Mouse (Mus musculus) brain, adult 2 months (tissue): ENCODE results near the gene Fosl1.
"Not testable (repeated sequence)": the region's sequence is repeated elsewhere in the genome, so short reads cannot be mapped to it uniquely, and the experiment has no call there.

Experiments used
- DNase-seq: peaks from one replicate; pipeline ENCODE4 v3.0.0; 2011; ENCODE audit warnings: low read depth, low spot score

Gene Fosl1

DNA sequence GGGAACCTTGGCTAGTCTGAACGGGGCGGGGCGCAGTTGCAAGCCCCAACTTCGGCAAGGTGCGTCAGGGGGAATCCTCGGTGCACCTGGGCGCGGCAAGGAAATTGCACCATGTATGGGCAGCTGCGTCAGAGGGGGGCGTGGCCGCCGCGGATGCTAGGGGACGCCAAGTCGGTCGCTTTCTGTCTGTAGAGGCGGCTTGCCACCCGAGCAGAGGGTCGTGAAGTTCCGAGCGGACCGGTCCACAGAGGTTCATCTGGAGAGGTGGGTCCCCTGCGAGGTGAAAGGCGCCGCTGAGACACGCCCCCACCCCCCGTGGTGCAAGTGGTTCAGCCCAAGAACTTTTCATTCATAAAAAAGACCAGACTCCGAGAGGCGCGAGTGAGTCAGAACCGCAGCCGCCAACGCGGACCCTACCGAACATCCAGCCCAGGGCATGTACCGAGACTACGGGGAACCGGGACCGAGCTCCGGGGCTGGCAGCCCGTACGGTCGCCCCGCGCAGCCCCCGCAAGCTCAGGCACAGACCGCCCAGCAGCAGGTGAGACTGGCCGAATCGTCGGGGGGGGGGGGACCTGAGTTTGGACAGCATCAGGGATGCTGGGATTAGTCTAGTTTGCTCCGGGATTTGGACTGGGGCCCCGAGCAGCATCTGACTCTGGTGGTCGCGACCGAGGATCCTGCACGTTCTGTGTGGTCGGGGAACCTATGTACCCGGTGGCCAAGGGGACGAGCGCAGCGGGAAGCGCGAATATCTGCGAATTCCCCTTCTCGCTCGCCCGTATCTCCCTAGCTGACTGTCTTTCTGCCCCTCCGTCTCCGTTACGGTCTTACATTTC, at the start of gene Fosl1:
Fosl1 (plus strand) TSS at position 33 of the 839 bp plus-strand sequence.
- peak; percentile 77 for DNase-seq

DNA sequence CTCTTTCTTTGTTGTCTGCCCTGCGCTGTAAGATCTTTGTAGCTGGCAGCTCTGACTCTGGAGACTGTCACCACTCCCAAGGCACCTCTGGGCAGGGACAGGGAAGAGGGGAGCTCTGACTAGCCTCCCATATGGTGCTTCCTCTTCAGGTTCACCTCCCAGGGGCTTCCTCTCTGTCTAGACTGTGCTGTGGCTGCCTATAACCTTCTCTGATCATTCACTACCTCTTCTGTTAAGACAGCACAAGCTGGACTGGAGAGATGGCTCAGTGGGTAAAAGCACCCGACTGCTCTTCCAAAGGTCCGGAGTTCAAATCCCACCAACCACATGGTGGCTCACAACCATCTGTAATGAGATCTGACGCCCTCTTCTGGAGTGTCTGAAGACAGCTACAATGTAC, 46.3 kb upstream of the Fosl1 start:
- DNase-seq: not testable (repeated sequence)

DNA sequence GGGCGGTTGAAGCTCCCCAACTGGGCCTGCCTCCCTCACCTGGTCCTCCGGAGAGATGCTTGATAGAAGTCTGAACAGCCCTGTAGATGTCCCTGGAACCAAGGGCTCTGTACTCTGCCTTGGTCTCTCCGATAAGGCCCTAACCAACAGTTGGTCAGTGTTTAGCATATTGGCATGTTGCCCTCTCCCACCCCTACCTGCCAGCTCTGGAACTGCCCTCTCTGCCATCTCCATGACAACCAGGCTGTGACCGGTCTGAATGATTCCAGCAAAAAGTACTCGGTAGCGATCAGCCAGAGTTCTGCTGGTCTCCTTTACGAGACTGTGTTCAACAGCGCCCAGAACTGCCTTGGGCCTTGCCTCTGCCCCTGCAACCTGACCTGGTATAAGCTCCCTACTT, 45.1 kb upstream of the Fosl1 start, which contains the start of gene Tsga10ip:
Tsga10ip (minus strand) TSS at position 234 of the 400 bp plus-strand sequence.
- no peak for DNase-seq

DNA sequence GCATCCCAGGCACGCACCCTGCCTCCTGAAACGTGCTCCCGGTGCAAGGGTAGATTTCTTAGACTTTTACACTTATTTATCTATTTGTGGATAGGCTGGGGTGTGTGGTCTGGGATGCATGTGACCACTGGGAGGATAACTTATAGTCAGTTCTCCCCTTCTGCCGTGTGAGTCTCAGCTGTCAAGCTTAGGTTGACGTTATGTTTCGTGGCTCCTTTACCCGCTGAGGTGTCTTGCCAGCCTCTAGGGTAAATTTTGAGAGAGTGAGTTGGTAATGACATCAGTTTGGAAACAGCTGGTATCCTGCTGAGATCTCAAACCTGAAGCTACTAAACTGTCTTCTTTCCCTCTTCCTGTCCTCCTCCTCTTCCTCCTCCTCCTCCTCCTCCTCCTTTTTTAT, 41.4 kb upstream of the Fosl1 start:
- no peak for DNase-seq

DNA sequence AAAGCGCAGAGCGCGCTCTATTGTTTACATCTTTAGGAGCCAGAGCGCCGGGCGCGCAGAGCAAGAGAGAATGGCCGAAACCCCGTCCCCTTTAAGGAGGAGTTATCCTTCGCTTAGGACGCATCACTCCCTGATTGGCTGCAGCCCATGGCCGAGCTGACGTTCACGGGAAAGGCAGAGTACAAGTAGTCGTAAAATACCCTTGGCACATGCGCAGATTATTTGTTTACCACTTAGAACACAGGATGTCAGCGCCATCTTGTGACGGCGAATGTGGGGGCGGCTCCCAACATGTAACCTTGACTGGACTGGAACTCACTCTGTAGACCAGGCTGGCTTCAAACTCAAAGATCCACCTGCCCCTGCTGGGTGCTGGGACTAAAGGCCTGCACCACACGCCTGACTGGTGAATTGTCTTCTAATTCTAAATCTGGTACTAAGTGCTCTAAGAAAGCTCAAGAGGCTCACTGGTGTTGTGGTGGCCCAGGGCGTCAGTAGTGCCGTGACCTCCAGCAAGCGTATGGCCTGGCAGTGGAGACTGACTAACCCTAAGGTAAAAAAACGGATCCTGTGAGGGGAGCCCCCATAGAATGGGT, 40.7 kb upstream of the Fosl1 start:
- DNase-seq: not testable (repeated sequence)

DNA sequence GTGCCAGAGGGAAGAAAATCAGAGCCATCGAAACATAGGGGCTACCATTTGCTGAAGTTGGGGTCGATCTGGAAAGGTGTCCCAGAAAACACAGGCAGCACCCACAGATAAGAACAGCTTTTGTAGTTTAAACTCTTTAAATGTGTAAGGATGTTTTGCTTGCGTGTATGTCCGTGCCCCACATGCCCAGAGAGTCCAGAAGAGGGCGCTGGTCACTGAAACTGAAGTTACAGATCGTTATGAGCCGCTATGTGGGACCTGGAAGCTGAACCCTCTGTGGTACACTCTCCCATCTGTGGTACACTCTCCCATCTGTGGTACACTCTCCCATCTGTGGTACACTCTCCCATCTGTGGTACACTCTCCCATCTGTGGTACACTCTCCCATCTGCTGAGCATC, 40.2 kb upstream of the Fosl1 start:
- DNase-seq: peak; percentile 79

DNA sequence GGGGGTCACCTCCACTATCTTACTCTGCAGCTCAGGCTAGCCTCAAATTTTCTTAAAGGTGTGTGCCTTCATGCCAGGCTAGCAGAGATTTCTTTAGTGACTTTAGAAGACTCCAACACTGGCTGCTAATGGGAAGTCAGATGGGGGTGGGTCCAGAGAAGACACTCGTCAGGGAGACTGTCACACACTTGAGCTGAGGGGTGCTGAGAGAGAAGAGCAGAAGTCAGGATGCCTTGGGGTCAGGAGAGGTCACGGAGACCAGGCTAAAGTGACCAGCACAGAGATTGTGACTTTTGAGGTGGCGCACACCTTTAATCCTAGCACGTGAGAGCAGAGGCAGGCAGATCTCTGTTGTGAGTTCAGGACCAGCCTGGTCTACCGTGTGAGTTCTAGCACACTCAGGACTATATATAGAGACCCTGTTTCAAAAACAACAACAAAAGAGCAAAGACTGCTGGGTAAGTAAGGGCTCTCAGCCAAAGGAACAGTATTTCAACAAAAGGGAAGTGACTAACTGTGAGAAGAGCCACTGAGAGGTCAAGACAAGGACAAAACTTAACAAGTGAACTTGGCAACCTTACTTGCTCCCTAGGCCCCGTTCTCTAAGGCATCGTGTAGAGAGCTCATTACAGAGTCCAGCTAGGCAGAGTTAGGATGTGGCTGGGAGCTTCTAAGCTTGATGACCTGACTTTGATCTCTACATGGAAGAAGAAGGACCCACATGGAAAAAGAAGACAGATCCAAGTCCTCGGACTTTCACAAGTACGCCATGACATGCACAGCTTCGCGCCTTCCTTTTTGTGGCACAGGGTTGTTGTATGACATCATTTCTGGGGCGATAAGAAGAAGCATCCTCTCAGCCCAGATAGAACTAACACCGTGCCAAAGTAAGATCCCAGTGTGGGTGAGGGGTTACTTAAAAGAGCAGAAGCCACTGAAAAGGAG, 39.0 kb upstream of the Fosl1 start:
- no peak for DNase-seq

DNA sequence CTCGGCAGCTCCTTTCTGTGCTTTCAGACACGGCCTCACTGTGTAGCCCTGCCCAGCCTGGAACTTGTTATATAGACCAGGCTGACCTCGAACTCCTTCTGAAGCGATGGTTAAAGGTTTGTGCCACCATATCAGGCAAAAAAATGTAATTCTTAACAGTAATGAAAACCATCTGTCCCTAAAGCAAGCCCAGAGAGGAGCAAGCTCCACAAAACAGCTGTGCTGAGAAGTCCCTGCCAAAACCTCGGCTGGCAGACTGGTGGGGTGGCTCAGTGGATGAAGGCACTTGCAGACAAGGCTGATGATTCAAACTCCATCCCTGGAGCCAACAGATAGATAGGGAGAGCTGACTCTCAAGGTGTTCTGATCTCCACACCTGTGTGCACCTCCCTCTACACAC, 38.3 kb upstream of the Fosl1 start:
- DNase-seq: peak; percentile 46

DNA sequence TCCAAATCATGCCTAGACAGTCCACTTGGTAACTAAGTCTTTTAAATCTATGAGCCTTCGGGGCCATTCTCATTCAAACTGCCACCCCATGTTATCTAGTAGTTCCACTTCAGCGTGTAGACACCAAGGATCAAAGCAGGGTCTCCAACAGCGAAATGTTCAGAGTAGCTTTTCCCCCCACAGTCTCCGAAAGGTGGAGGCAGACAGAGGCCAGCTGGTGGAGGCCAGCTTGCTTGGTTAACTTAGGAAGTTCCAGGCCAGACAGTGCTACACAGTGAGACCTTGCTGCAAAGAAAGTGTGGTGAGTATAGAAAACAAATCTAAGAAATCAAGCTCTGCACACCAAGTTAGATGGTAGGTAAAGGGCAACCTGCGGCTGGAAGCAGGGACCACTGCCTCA, 36.7 kb upstream of the Fosl1 start:
- DNase-seq: no peak

DNA sequence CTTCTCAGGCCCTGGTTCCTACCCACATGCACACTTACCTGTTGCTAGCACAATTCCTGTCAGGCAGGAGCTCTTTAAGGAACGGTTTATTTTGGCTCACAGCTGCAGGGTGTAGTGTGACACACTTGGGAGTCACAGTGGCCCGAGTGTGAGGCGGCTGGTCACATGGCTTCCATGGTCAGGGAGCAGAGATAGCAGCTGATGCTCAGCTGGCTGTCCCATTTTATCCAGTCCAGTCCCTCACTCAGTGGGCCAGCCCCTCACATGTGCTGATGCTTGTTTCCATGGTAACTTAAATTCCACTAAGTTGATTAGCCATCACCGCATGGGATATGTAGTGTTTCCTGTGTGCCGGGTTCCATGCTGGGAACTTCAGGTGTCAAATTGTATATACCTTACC, 35.4 kb upstream of the Fosl1 start:
- DNase-seq: no peak

DNA sequence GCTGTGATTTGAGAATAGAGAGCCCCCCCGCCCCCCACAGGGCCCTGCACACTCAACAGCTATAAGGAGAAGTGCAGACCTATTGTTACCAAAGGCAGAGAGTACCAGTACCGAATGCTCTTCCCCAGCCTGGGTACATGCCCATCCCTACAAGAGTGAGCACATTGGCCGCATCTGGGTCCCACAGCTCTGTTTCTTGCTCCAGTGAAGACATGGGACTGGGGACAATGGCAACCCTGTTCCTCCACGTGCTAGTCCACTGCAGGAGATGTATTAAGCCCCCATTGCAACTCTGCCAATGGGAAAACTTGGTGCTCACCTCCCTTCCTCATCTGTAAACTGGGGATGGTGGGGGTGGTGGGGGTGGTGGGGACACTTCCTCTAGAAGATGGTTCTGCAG, 33.5 kb upstream of the Fosl1 start:
- no peak for DNase-seq

DNA sequence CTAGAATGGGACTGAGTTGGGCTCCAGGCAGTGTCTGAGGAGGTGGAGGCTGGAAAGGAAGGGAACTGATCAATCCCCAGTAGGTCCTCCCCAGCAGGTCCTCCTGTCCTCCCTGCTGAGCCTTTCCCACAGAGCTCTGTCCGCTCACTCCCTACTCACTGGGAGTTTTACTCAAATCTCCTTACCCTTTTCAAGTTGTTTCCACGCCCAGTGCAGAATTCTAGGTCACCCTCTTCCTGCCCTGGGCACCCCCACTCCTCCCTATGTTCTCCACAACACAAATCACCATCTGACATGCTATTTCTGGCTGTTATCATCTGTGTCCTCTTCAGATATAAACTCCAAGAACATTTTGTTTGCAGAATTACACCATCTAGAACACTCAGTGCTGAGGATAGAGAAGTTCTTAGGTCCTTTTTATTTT, 32.8 kb upstream of the Fosl1 start:
- DNase-seq: peak; percentile 63

DNA sequence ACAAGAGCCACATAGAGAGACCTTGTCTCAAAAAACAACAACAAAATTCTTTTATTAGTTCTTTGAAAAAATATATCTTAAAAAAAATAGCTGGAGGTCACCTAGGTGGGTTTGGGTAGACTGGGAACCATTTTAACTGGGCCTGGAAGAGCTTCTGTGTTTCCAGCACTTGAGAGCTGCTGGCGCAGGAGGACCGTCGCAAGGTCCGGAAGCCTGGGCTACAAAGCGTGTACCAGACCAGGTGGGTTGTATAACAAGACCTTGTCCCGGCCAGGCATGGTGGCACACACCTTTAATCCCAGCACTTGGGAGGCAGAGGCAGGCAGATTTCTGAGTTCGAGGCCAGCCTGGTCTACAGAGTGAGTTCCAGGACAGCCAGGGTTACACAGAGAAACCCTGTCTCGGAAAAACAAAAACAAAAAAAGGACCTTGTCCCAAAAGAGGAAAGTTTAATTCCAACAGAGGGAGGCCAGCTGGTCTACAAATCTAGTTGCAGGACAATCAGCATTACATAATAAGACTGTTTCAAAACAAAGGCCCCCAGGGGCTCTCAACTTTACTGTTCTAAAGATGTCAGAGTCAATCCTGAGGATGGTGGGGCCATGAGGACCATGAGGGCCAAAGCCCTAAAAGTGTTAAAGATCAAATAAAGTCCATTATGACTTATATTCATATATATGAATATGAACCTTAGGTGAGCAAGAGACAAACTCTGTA, 28.4 kb upstream of the Fosl1 start:
- no peak for DNase-seq

DNA sequence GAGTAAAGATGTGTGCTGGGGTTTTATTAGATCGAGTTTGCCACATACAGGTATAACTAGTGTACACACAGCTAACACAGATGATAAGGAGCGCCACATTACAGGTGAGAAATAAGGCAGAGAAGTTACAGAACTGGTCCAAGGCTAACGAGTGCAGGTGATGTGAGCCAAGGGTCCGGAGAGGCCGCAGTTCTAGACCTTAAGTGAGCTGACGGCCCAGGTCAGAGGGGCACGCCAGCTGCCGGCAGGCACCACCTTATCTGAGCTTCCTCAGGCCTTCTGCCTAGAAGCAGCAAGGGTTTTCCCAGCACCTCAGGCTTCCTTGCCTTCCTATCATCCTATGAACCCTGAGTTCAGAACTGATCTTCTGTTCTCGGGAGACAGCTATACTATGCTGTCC, 27.7 kb upstream of the Fosl1 start:
- DNase-seq: no peak

DNA sequence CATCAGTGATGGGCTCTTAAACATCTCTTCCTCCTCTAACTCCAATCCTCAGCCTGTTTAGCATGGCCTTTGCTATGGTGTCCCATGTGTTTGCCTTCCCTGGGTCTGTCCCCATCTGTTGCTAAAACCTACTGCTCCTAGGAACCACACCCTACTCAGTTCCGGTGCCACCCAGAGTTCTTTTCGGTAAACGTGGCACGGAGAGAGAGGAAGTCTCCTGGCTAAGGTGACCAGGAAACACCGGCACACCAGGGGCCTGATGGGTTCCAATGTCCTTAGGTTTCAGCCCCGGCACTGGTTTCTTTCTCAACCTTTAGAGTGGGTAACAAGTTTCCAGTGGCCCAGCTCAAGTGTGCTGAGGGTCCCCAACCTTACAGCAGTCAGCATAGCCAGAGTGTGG, 26.8 kb upstream of the Fosl1 start:
- DNase-seq: no peak

DNA sequence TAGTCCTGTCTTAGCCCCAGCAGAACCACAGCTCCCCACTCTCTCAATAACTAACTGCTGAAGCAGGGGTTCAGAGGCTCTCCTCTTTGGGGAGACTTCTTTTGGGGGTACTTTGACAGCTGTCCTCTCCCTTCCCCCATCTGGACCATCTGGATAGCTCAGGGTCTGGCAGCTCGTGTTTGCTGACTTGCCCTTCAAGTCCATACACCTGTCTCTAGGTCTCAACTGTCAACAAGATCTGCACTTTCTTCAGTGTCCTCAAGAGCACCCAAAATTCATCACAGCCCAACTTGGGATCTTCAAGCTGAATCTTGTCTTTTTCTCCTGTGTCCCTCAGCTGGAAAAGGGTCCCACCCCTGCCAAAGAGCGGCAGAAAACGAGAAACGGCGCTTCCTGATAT, 25.6 kb upstream of the Fosl1 start:
- DNase-seq: no peak

DNA sequence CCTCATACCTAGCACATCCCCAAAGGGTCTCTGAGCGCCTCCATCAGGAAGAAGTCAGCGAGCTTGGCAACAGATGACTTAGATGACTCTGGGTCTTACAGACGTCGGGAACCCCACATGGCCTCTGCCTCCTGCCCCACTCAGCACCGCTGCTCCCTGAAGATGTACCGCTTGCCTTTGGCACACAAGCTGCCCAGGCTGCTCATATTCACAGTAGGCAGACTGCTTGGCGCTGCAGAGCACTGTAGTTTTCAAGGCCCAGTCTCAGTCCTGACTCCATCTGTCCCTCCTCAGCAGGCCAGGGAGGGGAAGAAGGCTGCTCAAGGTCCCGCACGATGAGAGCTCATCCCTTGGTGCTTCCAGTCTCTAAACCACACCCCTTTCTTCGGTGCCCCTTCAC, 25.1 kb upstream of the Fosl1 start:
- peak; percentile 39 for DNase-seq

DNA sequence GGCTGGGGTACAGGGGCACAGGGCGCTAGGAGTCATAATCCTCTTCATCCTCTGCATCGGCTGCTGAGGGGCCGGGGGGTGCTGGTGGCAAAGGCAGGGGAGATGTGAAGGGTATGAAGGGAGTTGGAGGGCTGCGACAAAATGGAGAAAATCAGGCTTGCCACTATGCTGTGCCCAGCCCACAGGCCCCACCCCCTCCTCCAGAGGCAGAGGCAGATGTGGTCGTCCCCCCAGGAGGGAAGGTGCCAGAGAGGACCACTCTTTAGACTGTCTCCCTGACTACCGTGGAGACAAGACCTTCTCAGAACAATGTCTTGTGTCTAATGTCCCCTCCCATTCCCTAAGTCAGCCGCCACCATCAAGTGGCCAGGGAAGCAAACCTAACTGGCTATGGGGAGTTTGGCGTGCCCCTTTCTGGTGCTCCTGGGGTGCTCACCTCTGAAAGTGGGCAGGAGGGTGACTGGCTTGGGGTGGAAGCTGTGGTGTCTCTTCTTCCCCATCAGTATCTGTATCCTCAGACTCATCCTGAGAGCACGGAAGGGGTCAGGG, 24.4 kb upstream of the Fosl1 start:
- no peak for DNase-seq

DNA sequence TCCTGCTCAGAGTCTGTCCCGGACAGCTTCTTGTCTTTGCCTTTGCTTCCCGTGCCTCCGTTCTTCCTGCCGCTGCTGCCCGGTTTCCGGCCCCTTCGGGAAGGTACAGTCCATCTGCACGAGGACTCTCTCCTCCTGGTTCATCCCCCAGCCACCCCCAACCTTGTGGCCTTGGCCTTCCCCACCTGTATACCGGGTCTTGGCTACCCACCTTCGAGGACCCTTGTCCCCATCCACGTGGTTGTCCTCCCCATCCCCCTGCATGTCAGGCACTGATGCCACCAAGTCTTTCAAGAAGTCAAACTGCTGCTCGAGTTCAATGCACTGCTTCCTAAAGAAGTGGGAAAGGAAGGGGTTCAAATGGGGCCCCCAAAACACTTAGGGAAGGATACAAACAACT, 23.8 kb upstream of the Fosl1 start:
- no peak for DNase-seq

DNA sequence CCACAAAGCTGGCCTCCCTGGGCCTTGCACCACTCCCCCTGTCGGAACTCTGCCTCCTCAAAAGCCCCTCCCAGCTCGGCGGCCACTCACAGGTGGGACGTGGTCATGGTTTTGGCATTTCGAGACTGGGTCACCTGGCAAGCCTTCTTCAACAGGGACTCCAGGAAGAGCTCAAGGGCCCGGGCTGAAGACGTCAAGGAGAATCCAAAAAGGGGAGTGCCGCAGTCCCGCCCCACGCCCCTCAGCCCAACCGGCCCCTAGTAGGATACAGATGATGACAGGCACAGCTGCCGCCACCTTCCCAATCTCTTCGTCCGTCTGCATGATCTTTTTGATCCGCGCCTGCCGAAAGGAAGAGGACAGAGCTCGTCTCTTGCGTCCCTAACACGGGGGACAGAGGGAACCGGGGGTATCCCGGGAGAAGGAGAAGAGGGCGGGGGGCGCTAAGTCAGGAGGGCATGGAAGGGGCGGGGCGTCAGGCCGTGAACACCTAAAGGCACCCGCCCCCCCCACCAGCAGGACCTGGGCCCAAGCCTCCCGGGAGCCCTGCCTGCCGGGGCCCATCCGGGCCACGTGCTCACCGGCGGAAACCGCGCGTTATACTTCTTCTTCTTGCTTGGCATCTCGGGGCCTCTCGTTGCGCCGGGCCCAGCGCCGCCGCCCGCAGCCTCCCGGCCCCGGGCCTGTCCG, 23.1 kb upstream of the Fosl1 start:
- peak; percentile 68 for DNase-seq
